Mouse (Mus musculus): ENCODE measurements at regions not wholly inside any gene's neighbourhood (a gene's known extent, or its start where the extent isn't known, plus 50 kb on each side); places are given as distances from the start of the nearest gene placed in this dataset.

DNA sequence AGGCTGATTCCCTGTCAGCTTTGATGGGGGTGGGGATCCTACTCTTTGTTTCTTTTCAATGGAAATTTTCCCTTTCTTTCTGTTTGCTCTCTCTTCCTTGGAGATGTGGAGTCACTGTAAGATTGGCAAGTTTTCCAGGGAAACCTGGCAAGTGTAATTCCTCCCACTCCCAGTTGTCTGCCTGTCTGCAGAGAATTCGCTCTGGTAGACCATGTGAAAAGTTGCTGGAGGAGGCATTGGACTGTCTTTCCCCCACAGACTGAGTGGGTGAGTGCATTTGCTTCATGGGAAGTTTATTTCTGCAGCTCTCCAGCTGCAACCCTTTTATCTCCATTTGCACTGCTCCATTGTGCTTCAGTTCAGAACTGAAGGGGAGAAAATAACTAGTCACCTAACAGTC lies 3561.3 kb downstream of the 9330182O14Rik start:
- no peak for TF ChIP-seq ZNF384 (IDR thresholded peaks at IDR 0.05; ENCODE audit: low read depth, low read length)
- no peak for TF ChIP-seq CTCF (conservative IDR thresholded peaks at IDR 0.05 in 1 of 2, IDR thresholded peaks at IDR 0.05 in 1 of 2; ENCODE audit: low read depth in 2 of 2, low read length in 2 of 2)

Data from CH12.LX (cell line).